In the genomic region with DNA sequence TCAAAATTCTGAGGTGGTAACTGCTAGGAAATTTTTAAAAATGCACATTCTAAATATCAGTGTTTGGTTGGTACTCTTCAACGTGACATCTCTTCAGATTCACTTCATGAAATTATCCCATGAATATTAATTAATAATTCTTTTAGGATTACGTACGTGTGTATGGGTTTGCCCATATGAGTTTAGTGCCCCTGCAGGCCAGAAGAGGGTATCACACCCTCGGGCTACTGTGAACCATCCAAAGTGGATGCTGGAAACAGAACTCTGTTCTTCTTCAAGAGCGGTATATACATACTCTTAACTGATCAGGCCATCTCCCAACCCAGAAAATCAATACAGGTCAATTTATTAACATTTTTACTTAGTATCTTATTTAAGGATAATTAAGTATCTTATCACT, we compare ENCODE assay signal across 13 mouse cellular contexts.
DNase-seq lines count a peak whose midpoint lies in the region; ATAC-seq and TF ChIP-seq lines count a peak whose summit lies in the region.
"Had no signal": no experiment of that assay in that cellular context is flagged by ENCODE, and none has a peak within 500 bp of the region (broad histone marks: within the 10 kb centered on the region; RNA-seq: fewer than 3 reads in every experiment).

No protein-coding gene starts in this region.

- H3K4me3 ChIP-seq in intestine, postnatal 0 days (ENCODE audit: low read depth, low read length), result no peak overlapping the region
- H3K4me3 ChIP-seq in intestine, embryonic 16.5 days (ENCODE audit: low read length), result no peak overlapping the region
- H3K4me3 ChIP-seq in lung, postnatal 0 days (ENCODE audit: low read depth, low read length), result no peak overlapping the region
- H3K4me3 ChIP-seq: heart, embryonic 15.5 days had no signal

- H3K9me3 ChIP-seq in intestine, postnatal 0 days (ENCODE audit: control insufficient read depth), result no peaks in the 10 kb centered on the region
- no peaks in the 10 kb centered on the region for H3K9me3 ChIP-seq in intestine, embryonic 16.5 days (ENCODE audit: control insufficient read depth, low read length)
- no peaks in the 10 kb centered on the region for H3K9me3 ChIP-seq in lung, postnatal 0 days (ENCODE audit: low read length)
- H3K9me3 ChIP-seq: heart, embryonic 15.5 days had no signal

- H3K36me3 ChIP-seq in intestine, postnatal 0 days (ENCODE audit: control insufficient read depth, insufficient read depth), result no peaks in the 10 kb centered on the region
- H3K36me3 ChIP-seq in intestine, embryonic 16.5 days (ENCODE audit: control insufficient read depth, insufficient read depth, low read length), result no peaks in the 10 kb centered on the region
- H3K36me3 ChIP-seq in lung, postnatal 0 days (ENCODE audit: insufficient read depth, low read length), result no peaks in the 10 kb centered on the region
- H3K36me3 ChIP-seq: heart, embryonic 15.5 days had no signal

- H3K9ac ChIP-seq in intestine, postnatal 0 days (ENCODE audit: low read depth, low read length), result no peak overlapping the region
- H3K9ac ChIP-seq in intestine, embryonic 16.5 days (ENCODE audit: low read depth, low read length), result no peak overlapping the region
- no peak overlapping the region for H3K9ac ChIP-seq in lung, postnatal 0 days (replicated peaks; ENCODE audit: low read depth)
- H3K9ac ChIP-seq: heart, embryonic 15.5 days had no signal

- DNase-seq in lung, postnatal 0 days (ENCODE audit: low spot score), result no peak
- no peak for DNase-seq in lung, postnatal 10 days
- peak; percentile 17 for DNase-seq in R1 (ENCODE audit: low read depth, low spot score)
- DNase-seq in layer of hippocampus, postnatal 14 days (ENCODE audit: low spot score in 2 of 2), result no peak
- DNase-seq: cerebellum, adult 11-12 months; kidney, adult 9 months; left cerebral cortex, postnatal 4 days; retina, postnatal 1 day; thymus, adult 2 months had no signal

- WGBS in intestine, postnatal 0 days, result 77% methylated on average over 5 of the region's 5 CpGs
- 83% methylated on average over 5 of the region's 5 CpGs for WGBS in intestine, embryonic 16.5 days
- 73% methylated on average over 5 of the region's 5 CpGs for WGBS in lung, postnatal 0 days

- TF ChIP-seq CTCF in intestine, postnatal 0 days (IDR thresholded peaks at IDR 0.05; ENCODE audit: low read depth), result peak; percentile 51
- peak; percentile 46 for TF ChIP-seq CTCF in lung, postnatal 0 days (IDR thresholded peaks at IDR 0.05)

- H3K4me1 ChIP-seq in intestine, postnatal 0 days (replicated peaks; ENCODE audit: control insufficient read depth, insufficient read depth, low read length), result no peaks in the 10 kb centered on the region
- no peaks in the 10 kb centered on the region for H3K4me1 ChIP-seq in intestine, embryonic 16.5 days (ENCODE audit: control insufficient read depth, insufficient read depth, low read length)
- H3K4me1 ChIP-seq in lung, postnatal 0 days (ENCODE audit: insufficient read depth, low read depth, low read length), result no peaks in the 10 kb centered on the region
- H3K4me1 ChIP-seq: heart, embryonic 15.5 days had no signal

- no peak for ATAC-seq in intestine, postnatal 0 days
- ATAC-seq in intestine, embryonic 16.5 days, result no peak
- no peak for ATAC-seq in lung, postnatal 0 days
- ATAC-seq in megakaryocyte progenitor cell, adult 5-6 weeks (replicated peaks; ENCODE audit: poor library complexity), result peak; percentile 55

- H3K27ac ChIP-seq in intestine, postnatal 0 days (ENCODE audit: low read depth, low read length), result no peak overlapping the region
- H3K27ac ChIP-seq in intestine, embryonic 16.5 days (ENCODE audit: low read length), result no peak overlapping the region
- no peak overlapping the region for H3K27ac ChIP-seq in lung, postnatal 0 days (ENCODE audit: low read length)
- H3K27ac ChIP-seq: heart, embryonic 15.5 days had no signal

- TF ChIP-seq EP300 in lung, postnatal 0 days (IDR thresholded peaks at IDR 0.05), result no peak

- H3K4me2 ChIP-seq in intestine, postnatal 0 days (replicated peaks; ENCODE audit: low read depth), result no peak overlapping the region
- no peak overlapping the region for H3K4me2 ChIP-seq in intestine, embryonic 16.5 days (ENCODE audit: low read depth, low read length)
- no peak overlapping the region for H3K4me2 ChIP-seq in lung, postnatal 0 days (replicated peaks; ENCODE audit: low read depth, low read length)
- H3K4me2 ChIP-seq: heart, embryonic 15.5 days had no signal

- H3K27me3 ChIP-seq in intestine, postnatal 0 days (replicated peaks; ENCODE audit: control insufficient read depth, insufficient read depth, low read length), result no peaks in the 10 kb centered on the region
- H3K27me3 ChIP-seq in intestine, embryonic 16.5 days (replicated peaks; ENCODE audit: control insufficient read depth, insufficient read depth, low read length), result no peaks in the 10 kb centered on the region
- no peaks in the 10 kb centered on the region for H3K27me3 ChIP-seq in lung, postnatal 0 days (replicated peaks; ENCODE audit: insufficient read depth, low read length)
- H3K27me3 ChIP-seq: heart, embryonic 15.5 days had no signal
